Mouse (Mus musculus) heart, embryonic 14.5 days (tissue): Measurements from ENCODE around the gene Mgat4b. TPM values are rescaled to one million over a fixed set of nuclear protein-coding genes. Genes with fewer than 3 reads are reported as not detected.

Experiments
- ATAC-seq: fragments of 200-750 bp; cut with Nextera tagmentation; 2 replicates; pipeline ENCODE4 v1.8.0; 2017; ENCODE audit warnings: low read depth, moderate TSS enrichment; ENCODE audit not compliant: insufficient number of reproducible peaks, insufficient read depth, low FRiP score
- H3K27ac ChIP-seq, 2 experiments: fragments of 200-500 bp in 1 of 2; fragments of 300-500 bp in 1 of 2; sonication (generic) in 1 of 2; replicated peaks in 1 of 2; 2 replicates each; pipeline ENCODE4 v1.5.1; 2012 to 2014; ENCODE audit warnings: low read depth in 2 of 2, low read length in 2 of 2, control low read depth in 1 of 2, mild to moderate bottlenecking in 1 of 2, mixed read lengths in 1 of 2; ENCODE audit not compliant: control insufficient read depth in 1 of 2, insufficient read depth in 1 of 2
- H3K27me3 ChIP-seq: fragments of 300-500 bp; sonication (generic); 2 replicates; pipeline ENCODE4 v1.6.1; 2014; ENCODE audit warnings: mild to moderate bottlenecking, low read length, control low read depth; ENCODE audit not compliant: control insufficient read depth, insufficient read depth
- H3K36me3 ChIP-seq: fragments of 300-500 bp; sonication (generic); 2 replicates; pipeline ENCODE4 v1.6.1; 2014; ENCODE audit warnings: mild to moderate bottlenecking, control low read depth, low read length, mixed read lengths; ENCODE audit not compliant: control insufficient read depth, insufficient read depth
- H3K4me1 ChIP-seq, 2 experiments: fragments of 200-500 bp in 1 of 2; fragments of 300-500 bp in 1 of 2; sonication (generic) in 1 of 2; 2 replicates each; pipeline ENCODE4 v1.6.1; 2012 to 2014; ENCODE audit warnings: low read length in 2 of 2, control low read depth in 1 of 2, mixed read lengths in 1 of 2; ENCODE audit not compliant: control insufficient read depth in 2 of 2, insufficient read depth in 2 of 2
- H3K4me2 ChIP-seq: fragments of 300-500 bp; sonication (generic); 2 replicates; pipeline ENCODE4 v1.6.1; 2014; ENCODE audit warnings: mild to moderate bottlenecking, low read length
- H3K4me3 ChIP-seq, 2 experiments: fragments of 200-500 bp in 1 of 2; fragments of 300-500 bp in 1 of 2; sonication (generic) in 1 of 2; 2 replicates each; pipeline ENCODE4 v1.5.1; 2012 to 2014; ENCODE audit warnings: low read length in 2 of 2, mild to moderate bottlenecking in 2 of 2, control low read depth in 1 of 2, low read depth in 1 of 2, moderate library complexity in 1 of 2; ENCODE audit not compliant: control insufficient read depth in 1 of 2, insufficient read depth in 1 of 2
- H3K9ac ChIP-seq: fragments of 300-500 bp; sonication (generic); 2 replicates; pipeline ENCODE4 v1.6.1; 2014; ENCODE audit warnings: mild to moderate bottlenecking, low read length
- H3K9me3 ChIP-seq: fragments of 300-500 bp; sonication (generic); 2 replicates; pipeline ENCODE4 v1.6.1; 2016; ENCODE audit warnings: low read length, control low read depth; ENCODE audit not compliant: control insufficient read depth
- WGBS: fragments of 180-500 bp; shearing (Covaris S2); extraction: QIAGEN DNeasy Blood & Tissue Kit; methylation state at CpG from one replicate; pipeline ENCODE4 v1.1.7; 2014; 5-methylcytosine and 5-hydroxymethylcytosine counted together
- polyA plus RNA-seq: library from polyadenylated mRNA; unstranded; fragments of >200 nt; fragmentation: Nextera tagmentation; extraction: Ambion mirVana; gene quantifications from 2 replicates; pipeline ENCODE4 v1.2.1, GENCODE M21; 2014

Mgat4b gene
- polyA plus RNA-seq, 1 experiment from 2014 or later, result 37.6 TPM

GRCm38 (mm10) chr11:50243926-50244325, 33.2 kb downstream of the Mgat4b start:
- no peak overlapping the region for H3K27ac ChIP-seq
- no peaks in the 10 kb centered on the region for H3K4me1 ChIP-seq
- no peak overlapping the region for H3K4me3 ChIP-seq
- H3K4me2 ChIP-seq, result no peak overlapping the region
- H3K27me3 ChIP-seq, result 0 out of 2 replicates have a peak, but pooled peaks cover 5% of the 10 kb centered on the region
- no peaks in the 10 kb centered on the region for H3K9me3 ChIP-seq
- ATAC-seq, result no peak
- H3K9ac ChIP-seq, result no peak overlapping the region
- no peaks in the 10 kb centered on the region for H3K36me3 ChIP-seq
- WGBS, result 74% methylated on average over 6 of the region's 6 CpGs

DNA sequence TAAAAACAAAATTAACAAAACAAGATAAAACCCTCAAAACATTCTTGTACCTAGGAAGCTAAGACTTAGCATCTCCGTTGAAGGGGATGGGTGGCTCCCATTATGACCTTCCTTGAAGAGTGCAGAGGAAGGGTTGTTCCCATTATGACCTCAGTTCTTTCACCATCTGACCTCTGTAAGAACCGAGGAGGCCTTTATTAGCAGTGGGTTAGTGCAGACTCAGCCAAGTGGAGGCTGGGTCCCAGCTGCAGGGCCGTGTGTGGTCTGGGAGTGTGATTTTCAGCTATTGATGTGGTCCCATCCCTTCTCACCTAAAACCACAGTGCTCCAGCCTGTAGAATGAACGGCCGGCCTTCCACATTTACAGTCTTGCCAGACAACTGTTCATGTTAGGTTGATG, 34.6 kb downstream of the Mgat4b start:
- no peaks in the 10 kb centered on the region for H3K36me3 ChIP-seq
- no peak overlapping the region for H3K4me3 ChIP-seq
- H3K4me1 ChIP-seq, result no peaks in the 10 kb centered on the region
- no peak overlapping the region for H3K9ac ChIP-seq
- no peaks in the 10 kb centered on the region for H3K27me3 ChIP-seq
- no peak for ATAC-seq
- no peak overlapping the region for H3K4me2 ChIP-seq
- WGBS, result 73% methylated on average over 5 of the region's 5 CpGs
- H3K9me3 ChIP-seq, result no peaks in the 10 kb centered on the region
- H3K27ac ChIP-seq, result no peak overlapping the region

DNA sequence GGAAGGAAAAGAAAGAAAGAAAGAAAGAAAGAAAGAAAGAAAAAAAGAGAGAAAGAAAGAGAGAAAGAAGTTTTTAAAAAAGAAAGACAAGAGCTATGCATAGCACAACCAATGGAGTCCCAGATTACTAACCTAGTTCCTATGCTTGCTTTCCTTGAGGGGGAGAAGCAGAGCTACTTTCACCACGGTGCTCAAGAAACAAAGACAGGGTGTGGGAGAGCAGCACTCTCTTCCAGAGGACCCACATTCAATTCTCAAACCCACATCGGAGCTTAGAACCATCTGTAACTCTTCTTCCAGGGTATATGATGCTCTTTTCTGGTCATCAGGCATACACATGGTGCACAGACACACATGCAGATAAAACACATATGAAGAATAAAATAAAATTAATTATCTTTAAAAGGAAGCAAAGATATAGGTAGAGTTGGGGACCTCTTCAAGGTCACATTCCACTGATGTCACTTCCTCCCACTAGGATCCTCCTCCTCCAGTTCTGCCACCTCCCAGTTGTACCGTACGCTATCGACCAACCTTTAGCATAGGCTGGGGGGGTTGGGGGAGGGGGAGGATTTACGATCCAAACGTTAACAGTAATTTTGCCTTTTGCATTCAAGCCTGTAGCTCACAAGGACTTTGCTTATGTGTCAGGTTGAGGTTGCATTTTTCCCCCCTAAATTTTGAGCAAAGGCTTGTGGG, 37.9 kb downstream of the Mgat4b start:
- Histone ChIP-seq H3K4me2 (no peak overlapping the region), H3K4me3 (no peak overlapping the region), H3K36me3 (no peaks in the 10 kb centered on the region), H3K4me1 (peaks cover 12 to 16% of the 10 kb centered on the region in 2 experiments), H3K9ac (no peak overlapping the region), H3K27ac (no peak overlapping the region), H3K27me3 (no peaks in the 10 kb centered on the region), H3K9me3 (no peaks in the 10 kb centered on the region)
- ATAC-seq, result no peak
- WGBS, result 72% methylated on average over 7 of the region's 7 CpGs

DNA sequence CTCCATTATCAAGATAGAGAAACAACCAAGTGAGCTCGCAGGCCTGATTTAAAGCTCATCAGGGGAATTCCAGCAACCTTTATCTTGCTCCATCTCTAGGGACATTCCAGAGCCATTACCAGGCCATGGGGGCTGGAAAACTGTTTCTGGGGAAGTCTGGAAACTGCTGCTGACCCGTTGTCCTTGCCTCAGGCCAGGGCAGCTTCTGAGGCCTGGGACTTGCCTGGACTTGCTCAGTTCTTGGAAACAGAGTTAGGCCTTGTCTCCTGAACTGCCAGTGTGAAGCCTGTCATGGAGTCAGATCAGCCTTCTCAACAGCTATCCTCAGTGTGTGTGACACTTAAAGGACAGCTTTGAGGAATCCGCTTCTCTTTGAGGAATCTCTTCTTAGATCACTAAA, 41.5 kb downstream of the Mgat4b start:
- Histone ChIP-seq H3K36me3 (peaks cover 15% of the 10 kb centered on the region), H3K9ac (no peak overlapping the region; the same call in 1 of the 2 replicates), H3K4me3 (no peak overlapping the region), H3K4me1 (peaks cover 12 to 16% of the 10 kb centered on the region in 2 experiments), H3K4me2 (no peak overlapping the region), H3K27me3 (no peaks in the 10 kb centered on the region), H3K9me3 (no peaks in the 10 kb centered on the region), H3K27ac (peak overlapping the region in 1 of 2 experiments; percentile 37; a peak in 1 of 4 replicates)
- ATAC-seq, result no peak
- WGBS, result 40% methylated on average over 3 of the region's 3 CpGs

GRCm38 (mm10) chr11:50252684-50253265, 42.1 kb downstream of the Mgat4b start:
- H3K27me3 ChIP-seq, result no peaks in the 10 kb centered on the region
- no peak overlapping the region; the same call in 1 of the 2 replicates for H3K9ac ChIP-seq
- no peak overlapping the region for H3K4me3 ChIP-seq
- H3K36me3 ChIP-seq, result peaks cover 21% of the 10 kb centered on the region
- H3K4me1 ChIP-seq, result peaks cover 12 to 16% of the 10 kb centered on the region in 2 experiments
- H3K9me3 ChIP-seq, result no peaks in the 10 kb centered on the region
- no peak overlapping the region for H3K4me2 ChIP-seq
- ATAC-seq, result peak; percentile 41; the same call in 1 of the 2 replicates
- H3K27ac ChIP-seq, result no peak overlapping the region; a peak in 1 of 4 replicates
- WGBS, result 55% methylated on average over 11 of the region's 11 CpGs

DNA sequence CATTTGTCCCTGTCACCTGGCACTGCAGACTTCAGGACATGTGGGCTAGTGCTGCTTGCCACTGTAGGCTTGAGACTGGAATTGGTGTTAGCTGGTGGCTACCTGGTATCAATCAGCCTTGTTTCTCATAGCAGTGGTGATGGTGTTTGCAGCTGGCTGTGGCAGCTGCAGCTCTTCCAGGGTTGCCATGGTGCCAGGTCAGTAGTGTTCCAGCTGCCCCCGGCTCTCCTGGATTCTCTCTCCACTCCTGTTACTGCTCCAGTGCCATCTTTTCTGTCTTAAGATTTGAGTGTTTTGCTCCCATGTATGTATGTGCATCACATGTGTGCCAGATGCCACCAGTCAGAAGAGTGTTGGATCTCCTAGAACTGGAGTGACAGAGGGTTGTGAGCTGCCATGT, 42.7 kb downstream of the Mgat4b start:
- Histone ChIP-seq H3K9ac (no peak overlapping the region), H3K27ac (no peak overlapping the region), H3K4me2 (no peak overlapping the region), H3K27me3 (no peaks in the 10 kb centered on the region), H3K4me1 (peaks cover 12 to 16% of the 10 kb centered on the region in 2 experiments), H3K4me3 (no peak overlapping the region), H3K9me3 (no peaks in the 10 kb centered on the region), H3K36me3 (peaks cover 27% of the 10 kb centered on the region)
- 64% methylated on average over 1 of the region's 1 CpGs for WGBS
- ATAC-seq, result no peak

DNA sequence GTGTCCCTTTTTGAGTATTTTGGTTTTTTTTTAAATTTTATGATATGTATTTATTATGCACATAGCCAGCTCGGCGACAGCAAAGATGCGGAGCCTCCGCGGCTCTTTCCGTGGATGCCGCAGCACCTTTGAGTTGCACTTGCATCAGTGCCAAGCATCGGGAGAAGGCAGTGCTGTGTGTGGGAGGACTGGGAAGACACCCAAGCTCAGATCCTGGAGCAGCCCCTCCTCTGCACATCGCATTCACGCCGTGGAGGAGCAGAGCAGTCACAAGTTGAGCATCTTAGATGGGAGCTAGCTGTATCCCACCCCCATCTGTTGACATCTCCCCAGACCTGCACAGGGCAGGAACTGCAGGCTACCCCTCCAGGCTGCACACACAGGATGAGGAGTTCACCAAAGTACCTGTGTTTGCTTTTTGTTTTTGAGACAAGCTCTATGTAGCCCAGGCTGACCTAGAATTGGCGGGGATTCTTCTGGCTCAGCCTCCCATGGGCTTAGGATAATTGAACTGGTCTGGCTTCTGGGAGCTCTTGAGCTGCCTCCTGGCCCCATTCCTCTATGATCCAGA, 43.4 kb downstream of the Mgat4b start:
- 74% methylated on average over 12 of the region's 12 CpGs for WGBS
- Histone ChIP-seq H3K9me3 (no peaks in the 10 kb centered on the region), H3K9ac (no peak overlapping the region), H3K36me3 (peaks cover 34% of the 10 kb centered on the region), H3K4me1 (peaks cover 12 to 16% of the 10 kb centered on the region in 2 experiments), H3K4me2 (no peak overlapping the region), H3K27ac (no peak overlapping the region), H3K27me3 (no peaks in the 10 kb centered on the region), H3K4me3 (no peak overlapping the region)
- no peak for ATAC-seq
